Mouse (Mus musculus): ENCODE data around the gene F3.

GRCm38 (mm10) chr3:121693001-121693730 is 30.2 kb upstream of the F3 start:
- TF ChIP-seq CTCF (IDR thresholded peaks at IDR 0.05) (no peak), EP300 (IDR thresholded peaks at IDR 0.05) (no peak)

All from lung, postnatal 0 days (tissue).